Mouse (Mus musculus): Measurements from ENCODE around the gene Trit1. TPM values are rescaled to one million over a fixed set of nuclear protein-coding genes. Genes with fewer than 3 reads are reported as not detected.
A peak's percentile ranks its signal among the peaks of the same experiment; 100 is the strongest.
"Not testable (repeated sequence)": the region's sequence is repeated elsewhere in the genome, so short reads cannot be mapped to it uniquely, and the experiment has no call there.

Gene Trit1
- polyA plus RNA-seq, 1 experiment from 2014 or later: 14.4 TPM

DNA sequence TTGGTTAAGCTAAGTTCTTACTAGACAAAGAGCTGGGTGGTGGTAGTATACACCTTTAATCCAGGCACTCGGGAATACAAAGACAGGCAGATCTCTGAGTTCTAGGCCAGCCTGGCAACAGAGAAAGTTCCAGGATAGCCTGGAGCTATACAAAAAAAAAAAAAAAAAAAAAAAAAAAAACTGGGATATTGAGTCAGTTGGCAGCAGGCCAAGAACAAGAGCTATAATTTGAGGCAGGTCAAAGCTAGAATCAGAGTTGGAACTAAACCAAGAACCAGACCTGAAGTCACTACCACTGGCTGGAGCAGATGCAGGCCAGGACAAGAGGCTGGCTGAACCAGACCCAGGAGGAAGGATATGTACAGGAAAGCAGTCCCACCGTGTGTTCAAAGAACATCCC, 35.7 kb upstream of the Trit1 start:
- H3K27ac ChIP-seq (ENCODE audit: low read depth, low read length): no peak overlapping the region
- peaks cover 25% of the 10 kb centered on the region for H3K27me3 ChIP-seq (ENCODE audit: control insufficient read depth, insufficient read depth, low read length)
- peaks cover 5% of the 10 kb centered on the region for H3K4me1 ChIP-seq (ENCODE audit: control insufficient read depth, insufficient read depth, low read length)
- no peak overlapping the region for H3K4me2 ChIP-seq
- no peaks in the 10 kb centered on the region for H3K36me3 ChIP-seq (ENCODE audit: control insufficient read depth, insufficient read depth, low read length)
- 0 out of 2 replicates have a peak, but pooled peaks have one; percentile 29 for ATAC-seq (replicated peaks; ENCODE audit: insufficient number of reproducible peaks, low FRiP score, low TSS enrichment)
- H3K9me3 ChIP-seq (replicated peaks; ENCODE audit: control insufficient read depth, low read length): no peaks in the 10 kb centered on the region
- no peak overlapping the region for H3K9ac ChIP-seq (ENCODE audit: low read depth, low read length)
- no peak overlapping the region for H3K4me3 ChIP-seq (ENCODE audit: low read depth, low read length)
- WGBS (ENCODE audit: insufficient replicate concordance): 70% methylated on average over 2 of the region's 2 CpGs

- no peaks in the 10 kb centered on the region for H3K36me3 ChIP-seq (ENCODE audit: control insufficient read depth, insufficient read depth, low read length)
- no peak overlapping the region for H3K4me2 ChIP-seq
- H3K4me3 ChIP-seq (ENCODE audit: low read depth, low read length): no peak overlapping the region
- H3K9ac ChIP-seq (ENCODE audit: low read depth, low read length): no peak overlapping the region
- H3K4me1 ChIP-seq (ENCODE audit: control insufficient read depth, insufficient read depth, low read length): peaks cover 5% of the 10 kb centered on the region
- H3K27me3 ChIP-seq (ENCODE audit: control insufficient read depth, insufficient read depth, low read length): peaks cover 25% of the 10 kb centered on the region
- WGBS (ENCODE audit: insufficient replicate concordance): 53% methylated on average over 7 of the region's 7 CpGs
- no peak overlapping the region for H3K27ac ChIP-seq (ENCODE audit: low read depth, low read length)
- no peaks in the 10 kb centered on the region for H3K9me3 ChIP-seq (replicated peaks; ENCODE audit: control insufficient read depth, low read length)
- ATAC-seq (replicated peaks; ENCODE audit: insufficient number of reproducible peaks, low FRiP score, low TSS enrichment): no peak
Observed at GRCm38 (mm10) chr4:122981238-122981637, 35.2 kb upstream of the Trit1 start.

- Histone ChIP-seq H3K9me3 (replicated peaks; ENCODE audit: control insufficient read depth, low read length) (no peaks in the 10 kb centered on the region), H3K4me2 (no peak overlapping the region), H3K36me3 (ENCODE audit: control insufficient read depth, insufficient read depth, low read length) (no peaks in the 10 kb centered on the region), H3K27me3 (ENCODE audit: control insufficient read depth, insufficient read depth, low read length) (peaks cover 25% of the 10 kb centered on the region), H3K27ac (ENCODE audit: low read depth, low read length) (no peak overlapping the region), H3K9ac (ENCODE audit: low read depth, low read length) (no peak overlapping the region), H3K4me1 (ENCODE audit: control insufficient read depth, insufficient read depth, low read length) (peaks cover 5% of the 10 kb centered on the region), H3K4me3 (ENCODE audit: low read depth, low read length) (no peak overlapping the region)
- WGBS (ENCODE audit: insufficient replicate concordance): 28% methylated on average over 3 of the region's 3 CpGs
- 0 out of 2 replicates have a peak, but pooled peaks have one; percentile 28 for ATAC-seq (replicated peaks; ENCODE audit: insufficient number of reproducible peaks, low FRiP score, low TSS enrichment)
Observed at GRCm38 (mm10) chr4:122981930-122982329, 34.5 kb upstream of the Trit1 start.

GRCm38 (mm10) chr4:122982537-122982936, 33.9 kb upstream of the Trit1 start:
- H3K36me3 ChIP-seq (ENCODE audit: control insufficient read depth, insufficient read depth, low read length): no peaks in the 10 kb centered on the region
- H3K27ac ChIP-seq (ENCODE audit: low read depth, low read length): no peak overlapping the region
- no peak overlapping the region for H3K9ac ChIP-seq (ENCODE audit: low read depth, low read length)
- H3K4me2 ChIP-seq: no peak overlapping the region
- no peak for ATAC-seq (replicated peaks; ENCODE audit: insufficient number of reproducible peaks, low FRiP score, low TSS enrichment)
- H3K4me1 ChIP-seq (ENCODE audit: control insufficient read depth, insufficient read depth, low read length): peaks cover 8% of the 10 kb centered on the region
- peaks cover 25% of the 10 kb centered on the region for H3K27me3 ChIP-seq (ENCODE audit: control insufficient read depth, insufficient read depth, low read length)
- WGBS (ENCODE audit: insufficient replicate concordance): 74% methylated on average over 3 of the region's 3 CpGs
- H3K4me3 ChIP-seq (ENCODE audit: low read depth, low read length): no peak overlapping the region
- no peaks in the 10 kb centered on the region for H3K9me3 ChIP-seq (replicated peaks; ENCODE audit: control insufficient read depth, low read length)

- Histone ChIP-seq H3K27ac (ENCODE audit: low read depth, low read length) (no peak overlapping the region), H3K36me3 (ENCODE audit: control insufficient read depth, insufficient read depth, low read length) (no peaks in the 10 kb centered on the region), H3K4me2 (peak overlapping the region; percentile 57), H3K4me3 (ENCODE audit: low read depth, low read length) (0 out of 2 replicates have a peak overlapping the region, but pooled peaks have one; percentile 14), H3K9me3 (replicated peaks; ENCODE audit: control insufficient read depth, low read length) (no peaks in the 10 kb centered on the region), H3K27me3 (ENCODE audit: control insufficient read depth, insufficient read depth, low read length) (peaks cover 25% of the 10 kb centered on the region), H3K4me1 (ENCODE audit: control insufficient read depth, insufficient read depth, low read length) (peaks cover 9% of the 10 kb centered on the region), H3K9ac (ENCODE audit: low read depth, low read length) (no peak overlapping the region)
- ATAC-seq (replicated peaks; ENCODE audit: insufficient number of reproducible peaks, low FRiP score, low TSS enrichment): no peak
- WGBS (ENCODE audit: insufficient replicate concordance): 18% methylated on average over 17 of the region's 17 CpGs
Observed at GRCm38 (mm10) chr4:122983486-122984261, 32.7 kb upstream of the Trit1 start.

DNA sequence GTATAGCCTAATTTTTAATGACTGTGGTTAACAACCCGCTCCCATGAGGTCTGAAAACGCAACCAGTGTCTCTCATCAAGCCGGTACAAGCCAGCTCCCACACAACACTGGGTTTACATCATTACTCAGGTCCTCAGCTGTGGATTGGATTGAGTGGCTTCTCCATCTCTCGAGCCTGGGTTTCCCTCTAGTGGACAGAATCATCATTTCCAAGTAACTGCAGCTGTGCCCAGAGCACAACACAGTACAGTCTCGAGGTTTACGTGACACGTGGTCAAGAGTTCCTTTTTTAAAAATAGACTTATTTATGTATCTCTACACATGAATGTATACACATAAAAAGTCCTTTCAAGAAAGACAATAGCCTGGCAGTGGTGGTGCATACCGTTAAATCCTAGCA, 31.3 kb upstream of the Trit1 start:
- Histone ChIP-seq H3K27ac (ENCODE audit: low read depth, low read length) (no peak overlapping the region), H3K36me3 (ENCODE audit: control insufficient read depth, insufficient read depth, low read length) (no peaks in the 10 kb centered on the region), H3K4me2 (no peak overlapping the region), H3K9ac (ENCODE audit: low read depth, low read length) (no peak overlapping the region), H3K27me3 (ENCODE audit: control insufficient read depth, insufficient read depth, low read length) (peaks cover 25% of the 10 kb centered on the region), H3K4me3 (ENCODE audit: low read depth, low read length) (no peak overlapping the region), H3K9me3 (replicated peaks; ENCODE audit: control insufficient read depth, low read length) (no peaks in the 10 kb centered on the region), H3K4me1 (ENCODE audit: control insufficient read depth, insufficient read depth, low read length) (peaks cover 9% of the 10 kb centered on the region)
- ATAC-seq (replicated peaks; ENCODE audit: insufficient number of reproducible peaks, low FRiP score, low TSS enrichment): peak; percentile 16; the same call in 1 of the 2 replicates
- WGBS (ENCODE audit: insufficient replicate concordance): 39% methylated on average over 8 of the region's 8 CpGs

DNA sequence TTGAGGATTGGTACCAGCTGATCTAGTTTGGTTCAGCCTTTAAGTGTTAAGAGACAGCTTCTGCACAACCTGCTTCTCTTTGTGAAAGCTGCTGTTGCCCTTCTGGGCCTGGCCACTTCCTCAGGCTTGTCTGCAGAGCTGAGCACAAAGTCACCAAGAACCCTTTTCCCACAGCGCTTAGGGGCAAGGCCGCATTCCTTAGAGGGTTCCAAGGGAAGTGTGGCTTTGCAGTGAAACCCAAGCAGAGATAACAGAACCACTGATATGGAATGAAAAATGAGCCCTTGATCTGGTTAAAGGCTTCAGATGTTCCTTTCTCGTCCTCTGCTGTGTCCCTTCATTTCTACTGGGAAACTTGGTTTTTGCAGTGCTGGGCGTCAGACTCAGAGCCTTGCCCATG, 29.0 kb upstream of the Trit1 start:
- H3K9ac ChIP-seq (ENCODE audit: low read depth, low read length): no peak overlapping the region
- 33% methylated on average over 4 of the region's 4 CpGs for WGBS (ENCODE audit: insufficient replicate concordance)
- peaks cover 4% of the 10 kb centered on the region; the same call in 1 of the 2 replicates for H3K4me1 ChIP-seq (ENCODE audit: control insufficient read depth, insufficient read depth, low read length)
- no peaks in the 10 kb centered on the region for H3K9me3 ChIP-seq (replicated peaks; ENCODE audit: control insufficient read depth, low read length)
- no peak overlapping the region; the same call in 1 of the 2 replicates for H3K27ac ChIP-seq (ENCODE audit: low read depth, low read length)
- H3K36me3 ChIP-seq (ENCODE audit: control insufficient read depth, insufficient read depth, low read length): no peaks in the 10 kb centered on the region
- no peak for ATAC-seq (replicated peaks; ENCODE audit: insufficient number of reproducible peaks, low FRiP score, low TSS enrichment)
- peaks cover 18% of the 10 kb centered on the region for H3K27me3 ChIP-seq (ENCODE audit: control insufficient read depth, insufficient read depth, low read length)
- no peak overlapping the region for H3K4me3 ChIP-seq (ENCODE audit: low read depth, low read length)
- H3K4me2 ChIP-seq: no peak overlapping the region

DNA sequence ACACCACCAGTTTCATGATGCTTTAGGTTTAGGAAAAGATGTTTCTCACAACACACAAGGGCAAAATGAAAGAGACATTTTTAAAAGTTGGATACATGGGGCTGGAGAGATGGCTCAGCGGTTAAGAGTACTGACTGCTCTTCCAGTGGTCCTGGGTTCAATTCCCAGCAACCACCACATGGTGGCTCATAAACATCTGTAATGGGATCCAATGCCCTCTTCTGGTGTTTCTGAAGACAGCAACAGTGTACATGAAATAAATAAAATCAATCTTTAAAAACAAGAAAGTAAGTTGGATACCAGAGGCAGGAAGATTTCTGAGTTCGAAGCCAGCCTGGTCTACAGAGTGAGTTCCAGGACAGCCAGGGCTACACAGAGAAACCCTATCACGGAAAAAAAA, 28.4 kb upstream of the Trit1 start:
- ATAC-seq (replicated peaks; ENCODE audit: insufficient number of reproducible peaks, low FRiP score, low TSS enrichment); H3K4me3 ChIP-seq (ENCODE audit: low read depth, low read length); H3K9me3 ChIP-seq (replicated peaks; ENCODE audit: control insufficient read depth, low read length); H3K9ac ChIP-seq (ENCODE audit: low read depth, low read length); H3K4me1 ChIP-seq (ENCODE audit: control insufficient read depth, insufficient read depth, low read length); H3K27ac ChIP-seq (ENCODE audit: low read depth, low read length); H3K36me3 ChIP-seq (ENCODE audit: control insufficient read depth, insufficient read depth, low read length); H3K4me2 ChIP-seq: not testable (repeated sequence)
- WGBS (ENCODE audit: insufficient replicate concordance): 36% methylated on average over 3 of the region's 3 CpGs
- peaks cover 15% of the 10 kb centered on the region for H3K27me3 ChIP-seq (ENCODE audit: control insufficient read depth, insufficient read depth, low read length)

DNA sequence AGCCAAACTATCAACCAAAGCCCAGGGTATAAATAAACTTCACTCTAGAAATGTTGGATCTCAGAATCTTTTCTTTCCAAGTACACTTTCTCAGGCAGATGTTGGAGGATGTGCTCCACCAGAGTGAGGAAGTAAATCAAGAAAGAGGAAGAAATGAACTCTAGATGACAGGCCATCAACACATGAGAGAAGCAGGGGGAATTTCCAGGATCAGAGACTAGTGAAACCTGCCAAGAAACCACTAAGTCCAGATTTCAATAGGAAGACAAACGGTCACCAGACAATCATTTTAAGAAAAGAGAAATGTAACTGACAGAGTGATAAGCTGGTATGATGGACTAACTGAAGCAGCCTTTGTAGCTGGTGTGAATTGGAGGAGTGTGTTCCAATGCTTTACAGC, 25.2 kb upstream of the Trit1 start:
- WGBS (ENCODE audit: insufficient replicate concordance): 58% methylated on average over 1 of the region's 1 CpGs
- H3K9ac ChIP-seq (ENCODE audit: low read depth, low read length): no peak overlapping the region
- no peaks in the 10 kb centered on the region for H3K36me3 ChIP-seq (ENCODE audit: control insufficient read depth, insufficient read depth, low read length)
- H3K4me3 ChIP-seq (ENCODE audit: low read depth, low read length): no peak overlapping the region
- H3K27ac ChIP-seq (ENCODE audit: low read depth, low read length): no peak overlapping the region
- no peaks in the 10 kb centered on the region for H3K9me3 ChIP-seq (replicated peaks; ENCODE audit: control insufficient read depth, low read length)
- H3K4me2 ChIP-seq: no peak overlapping the region
- ATAC-seq (replicated peaks; ENCODE audit: insufficient number of reproducible peaks, low FRiP score, low TSS enrichment): no peak
- peaks cover 4% of the 10 kb centered on the region; the same call in 1 of the 2 replicates for H3K4me1 ChIP-seq (ENCODE audit: control insufficient read depth, insufficient read depth, low read length)
- peaks cover 5% of the 10 kb centered on the region; the same call in 1 of the 2 replicates for H3K27me3 ChIP-seq (ENCODE audit: control insufficient read depth, insufficient read depth, low read length)

Measured in heart, embryonic 11.5 days (tissue).